Mouse (Mus musculus): ENCODE results near the gene Eml3. TPM values are rescaled to one million over a fixed set of nuclear protein-coding genes. Genes with fewer than 3 reads are reported as not detected.
A peak's percentile ranks its signal among the peaks of the same experiment; 100 is the strongest.

The Eml3 gene
- total and polyA plus RNA-seq, 3 experiments, result 16.6 to 23.4 TPM; not detected in 1

DNA sequence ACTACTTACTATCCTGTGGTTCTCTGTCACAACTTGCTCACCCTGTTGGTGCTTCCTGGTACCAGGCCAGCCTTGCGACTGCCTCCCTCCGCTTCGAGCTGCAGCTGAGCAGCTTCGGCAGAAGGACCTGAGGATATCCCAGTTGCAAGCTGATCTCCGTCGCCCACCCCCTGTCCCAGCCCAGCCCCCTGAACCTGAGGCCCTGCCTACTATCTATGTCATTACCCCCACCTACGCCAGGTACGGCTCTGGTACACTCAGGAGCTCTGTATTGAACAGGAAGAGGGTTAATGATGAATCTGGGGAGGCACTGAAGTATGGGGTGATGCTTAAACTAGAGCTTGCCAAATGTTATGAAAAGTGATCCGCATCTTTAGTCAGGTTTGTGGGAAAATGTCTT, 7.6 kb upstream of the Eml3 start:
- Histone ChIP-seq H3K4me3 (ENCODE audit: control insufficient read depth in 1 of 2, insufficient read depth in 1 of 2, low read depth in 2 of 2, low read length in 2 of 2) (no peak overlapping the region), H3K9ac (ENCODE audit: control insufficient read depth, low read depth, low read length, poor library complexity, severe bottlenecking) (no peak overlapping the region; the same call in 1 of the 2 replicates), H3K36me3 (ENCODE audit: control insufficient read depth in 1 of 2, insufficient read depth in 2 of 2, low read length in 2 of 2) (peaks cover 0 to 20% of the 10 kb centered on the region in 2 experiments; a peak in 2 of 4 replicates), H3K4me1 (ENCODE audit: control insufficient read depth in 1 of 2, insufficient read depth in 2 of 2, low read length in 2 of 2) (peaks cover 13 to 18% of the 10 kb centered on the region in 2 experiments; a peak in 3 of 4 replicates), H3K27me3 (ENCODE audit: control insufficient read depth in 1 of 2, insufficient read depth in 2 of 2, low read length in 2 of 2) (no peaks in the 10 kb centered on the region), H3K9me3 (replicated peaks; ENCODE audit: insufficient read depth, low read length) (no peaks in the 10 kb centered on the region), H3K79me2 (ENCODE audit: control insufficient read depth, insufficient read depth, low read length, poor library complexity) (peaks cover 16% of the 10 kb centered on the region), H3K27ac (ENCODE audit: control insufficient read depth, low read depth, low read length) (no peak overlapping the region)
- TF ChIP-seq MAFK (IDR thresholded peaks at IDR 0.05; ENCODE audit: borderline replicate concordance, low read depth, low read length), result no peak
- no peak for TF ChIP-seq USF2 (IDR thresholded peaks at IDR 0.05; ENCODE audit: borderline replicate concordance in 1 of 2, insufficient read depth in 1 of 2, low read depth in 1 of 2, low read length in 2 of 2)
- no peak for TF ChIP-seq MXI1 (IDR thresholded peaks at IDR 0.05; ENCODE audit: low read depth, low read length)
- no peak for TF ChIP-seq POLR2AphosphoS2 (IDR thresholded peaks at IDR 0.05; ENCODE audit: low read length)
- TF ChIP-seq CHD1 (IDR thresholded peaks at IDR 0.05; ENCODE audit: low read depth, low read length), result no peak
- TF ChIP-seq CHD2 (IDR thresholded peaks at IDR 0.05; ENCODE audit: low read length), result no peak
- no peak for TF ChIP-seq TCF12 (IDR thresholded peaks at IDR 0.05; ENCODE audit: low read depth, low read length)
- TF ChIP-seq BHLHE40 (IDR thresholded peaks at IDR 0.05; ENCODE audit: borderline replicate concordance, low read depth, low read length), result no peak
- no peak for TF ChIP-seq RCOR1 (IDR thresholded peaks at IDR 0.05; ENCODE audit: low read depth, low read length)
- DNase-seq (ENCODE audit: low read depth, low spot score), result no peak

DNA sequence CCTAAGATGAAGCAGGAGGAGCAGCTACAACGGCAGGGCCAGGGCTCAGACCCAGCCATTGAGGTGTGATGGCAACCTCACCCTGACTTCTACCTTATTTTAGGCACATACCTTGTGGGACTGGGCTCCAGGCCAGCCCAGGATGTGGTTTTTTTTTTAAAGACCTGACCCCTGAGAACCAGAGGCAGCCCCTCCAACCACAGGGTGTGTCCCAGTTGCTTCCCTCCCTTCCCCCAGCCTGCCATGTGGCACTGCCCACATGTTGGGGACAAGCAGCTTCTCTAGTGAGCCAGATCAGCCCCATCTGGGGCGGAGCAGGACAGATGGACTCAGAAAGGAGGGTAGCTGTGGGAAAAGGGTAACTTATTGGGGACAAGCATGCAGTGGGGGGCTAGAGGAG, 2.6 kb upstream of the Eml3 start:
- H3K79me2 ChIP-seq (ENCODE audit: control insufficient read depth, insufficient read depth, low read length, poor library complexity), result peaks cover 4% of the 10 kb centered on the region
- no peak overlapping the region for H3K4me3 ChIP-seq (ENCODE audit: control insufficient read depth in 1 of 2, insufficient read depth in 1 of 2, low read depth in 2 of 2, low read length in 2 of 2)
- H3K9me3 ChIP-seq (replicated peaks; ENCODE audit: insufficient read depth, low read length), result no peaks in the 10 kb centered on the region
- peaks cover 0 to 28% of the 10 kb centered on the region in 2 experiments; a peak in 2 of 4 replicates for H3K36me3 ChIP-seq (ENCODE audit: control insufficient read depth in 1 of 2, insufficient read depth in 2 of 2, low read length in 2 of 2)
- H3K9ac ChIP-seq (ENCODE audit: control insufficient read depth, low read depth, low read length, poor library complexity, severe bottlenecking), result peak overlapping the region; percentile 15
- H3K27ac ChIP-seq (ENCODE audit: control insufficient read depth, low read depth, low read length), result peak overlapping the region; percentile 36
- no peaks in the 10 kb centered on the region for H3K27me3 ChIP-seq (ENCODE audit: control insufficient read depth in 1 of 2, insufficient read depth in 2 of 2, low read length in 2 of 2)
- peaks cover 20 to 38% of the 10 kb centered on the region in 2 experiments for H3K4me1 ChIP-seq (ENCODE audit: control insufficient read depth in 1 of 2, insufficient read depth in 2 of 2, low read length in 2 of 2)
- DNase-seq (ENCODE audit: low read depth, low spot score), result peak; percentile 27
- TF ChIP-seq TCF12 (IDR thresholded peaks at IDR 0.05; ENCODE audit: low read depth, low read length) (no peak), TAL1 (IDR thresholded peaks at IDR 0.05; ENCODE audit: low read length) (no peak), USF2 (IDR thresholded peaks at IDR 0.05; ENCODE audit: borderline replicate concordance in 1 of 2, insufficient read depth in 1 of 2, low read depth in 1 of 2, low read length in 2 of 2) (no peak), ZC3H11A (IDR thresholded peaks at IDR 0.05; ENCODE audit: low read depth, low read length) (no peak), CHD1 (IDR thresholded peaks at IDR 0.05; ENCODE audit: low read depth, low read length) (no peak), ZNF384 (IDR thresholded peaks at IDR 0.05; ENCODE audit: low read depth, low read length) (0 out of 2 replicates have a peak, but pooled peaks have one; percentile 48), SMC3 (IDR thresholded peaks at IDR 0.05; ENCODE audit: low read depth, low read length) (no peak), ZKSCAN1 (IDR thresholded peaks at IDR 0.05; ENCODE audit: low read depth, low read length) (no peak), NELFE (IDR thresholded peaks at IDR 0.05; ENCODE audit: low read depth, low read length) (no peak), TBP (IDR thresholded peaks at IDR 0.05; ENCODE audit: low read depth, low read length) (no peak), MYB (IDR thresholded peaks at IDR 0.05; ENCODE audit: low read depth, low read length) (no peak), ELF1 (IDR thresholded peaks at IDR 0.05; ENCODE audit: low read depth, low read length) (no peak), HCFC1 (IDR thresholded peaks at IDR 0.05; ENCODE audit: low read depth, low read length) (no peak), MAZ (IDR thresholded peaks at IDR 0.05; ENCODE audit: low read depth, low read length) (0 out of 2 replicates have a peak, but pooled peaks have one; percentile 16), POLR2AphosphoS2 (IDR thresholded peaks at IDR 0.05; ENCODE audit: low read length) (no peak), KAT2A (conservative IDR thresholded peaks at IDR 0.05; ENCODE audit: low read depth, low read length) (no peak), MEF2A (IDR thresholded peaks at IDR 0.05; ENCODE audit: extremely low read depth, insufficient replicate concordance, low read depth, low read length, poor library complexity, severe bottlenecking) (no peak), USF1 (IDR thresholded peaks at IDR 0.05; ENCODE audit: low read depth, low read length) (no peak), MXI1 (IDR thresholded peaks at IDR 0.05; ENCODE audit: low read depth, low read length) (peak; percentile 43; the same call in 1 of the 2 replicates), RCOR1 (IDR thresholded peaks at IDR 0.05; ENCODE audit: low read depth, low read length) (no peak), MAX (IDR thresholded peaks at IDR 0.05; ENCODE audit: low read length) (peak; percentile 44; the same call in 1 of the 2 replicates), GABPA (IDR thresholded peaks at IDR 0.05; ENCODE audit: low read depth, low read length) (no peak), CTCF (IDR thresholded peaks at IDR 0.05 in 2 of 3, conservative IDR thresholded peaks at IDR 0.05 in 1 of 3; ENCODE audit: control insufficient read depth in 1 of 3, insufficient read depth in 1 of 3, low read depth in 2 of 3, low read length in 3 of 3, poor library complexity in 1 of 3, severe bottlenecking in 1 of 3) (no peak), UBTF (IDR thresholded peaks at IDR 0.05; ENCODE audit: borderline replicate concordance, insufficient read depth, low read depth, low read length) (no peak), ZMIZ1 (IDR thresholded peaks at IDR 0.05; ENCODE audit: low read depth, low read length) (no peak), SIN3A (IDR thresholded peaks at IDR 0.05; ENCODE audit: low read length) (no peak), MYC (IDR thresholded peaks at IDR 0.05; ENCODE audit: low read depth, low read length) (peak; percentile 61; the same call in 1 of the 2 replicates), POLR2A (IDR thresholded peaks at IDR 0.05; ENCODE audit: control insufficient read depth in 1 of 2, insufficient read depth in 1 of 2, low read depth in 1 of 2, low read length in 2 of 2, poor library complexity in 1 of 2) (no peak)
